Mouse (Mus musculus) CD4-positive naive resting alpha-beta T cell, adult 57 days (primary cell): ENCODE measurements around the gene Tnf. TPM values are rescaled to one million over a fixed set of nuclear protein-coding genes. Genes with fewer than 3 reads are reported as not detected.

Experiments used
- total RNA-seq: library from RNA; stranded (reverse); gene quantifications from one replicate; pipeline ENCODE4 v1.2.4, GENCODE M21; 2023

Gene Tnf
- total RNA-seq, result 18.7 TPM

DNA sequence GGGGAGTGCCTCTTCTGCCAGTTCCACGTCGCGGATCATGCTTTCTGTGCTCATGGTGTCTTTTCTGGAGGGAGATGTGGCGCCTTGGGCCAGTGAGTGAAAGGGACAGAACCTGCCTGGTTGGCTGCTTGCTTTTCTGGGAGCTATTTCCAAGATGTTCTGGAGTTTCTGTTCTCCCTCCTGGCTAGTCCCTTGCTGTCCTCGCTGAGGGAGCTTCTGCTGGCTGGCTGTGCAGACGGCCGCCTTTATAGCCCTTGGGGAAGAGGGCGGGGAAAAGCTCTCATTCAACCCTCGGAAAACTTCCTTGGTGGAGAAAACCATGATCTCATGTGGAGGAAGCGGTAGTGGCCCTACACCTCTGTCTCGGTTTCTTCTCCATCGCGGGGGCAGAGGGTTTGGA is at the start of gene Tnf:
Gene Tnf (minus strand): TSS at position 221 of the 400 bp plus-strand sequence.

GRCm38 (mm10) chr17:35241305-35242014 is 39.7 kb upstream of the Tnf start, which contains the start of gene Ddx39b:
Ddx39b (plus strand) TSS chr17:35241746.

GRCm38 (mm10) chr17:35235614-35236389 is 34.0 kb upstream of the Tnf start, which contains the start of gene Nfkbil1:
Nfkbil1 (minus strand) TSS chr17:35235792.

GRCm38 (mm10) chr17:35233114-35233980 is 31.5 kb upstream of the Tnf start, which contains the start of gene Atp6v1g2:
Atp6v1g2 (plus strand) TSS chr17:35233660.

GRCm38 (mm10) chr17:35220156-35220952 is 18.5 kb upstream of the Tnf start, which contains the start of gene Gm16181:
Gm16181 (plus strand) TSS chr17:35220834.

DNA sequence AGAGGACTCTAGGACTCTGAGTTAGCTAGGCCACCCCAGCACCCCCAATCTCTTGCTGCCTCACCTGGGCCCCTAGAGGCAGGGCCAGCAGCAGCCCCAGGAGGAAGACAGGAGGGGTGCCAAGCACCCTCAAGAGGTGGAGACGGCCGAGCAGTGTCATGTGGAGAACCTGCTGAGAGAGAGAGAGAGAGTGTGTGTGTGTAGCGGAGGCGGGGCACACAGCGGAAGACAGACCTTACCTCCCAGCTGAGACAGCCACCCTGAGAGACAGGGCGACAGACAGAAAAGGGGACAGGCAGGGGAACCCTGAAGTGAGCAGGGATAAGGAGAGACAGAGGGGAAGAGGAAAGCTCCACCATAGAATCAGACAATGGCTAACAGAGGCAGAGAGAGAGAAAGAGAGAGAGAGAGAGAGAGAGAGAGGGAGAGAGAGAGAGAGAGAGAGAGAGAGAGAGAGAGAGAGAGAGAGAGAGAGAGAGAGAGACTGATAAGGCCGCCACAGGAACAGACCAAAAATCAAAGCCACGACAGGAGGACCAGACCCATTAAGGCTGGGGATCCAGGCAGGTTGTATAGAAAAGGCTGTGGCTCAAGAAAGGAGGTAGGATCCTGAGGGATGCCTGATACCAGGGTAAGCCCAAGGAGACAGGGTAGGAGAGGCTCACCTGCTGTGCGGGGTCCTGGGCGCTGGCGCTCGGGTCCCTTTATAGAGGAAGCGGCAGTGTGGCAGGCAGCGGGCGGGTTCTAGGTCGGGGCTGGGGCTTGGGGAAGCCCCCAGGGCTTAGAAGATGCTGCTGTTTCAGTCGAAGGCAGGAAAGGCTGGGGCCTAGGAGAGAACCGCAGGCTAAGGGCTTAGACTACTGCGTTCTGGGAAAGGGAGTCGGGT is 2.9 kb upstream of the Tnf start, which contains the start of gene Lta:
Gene Lta (minus strand): TSS at position 858 of the 886 bp plus-strand sequence.

GRCm38 (mm10) chr17:35193881-35194843 is 7.6 kb downstream of the Tnf start, which contains the start of gene Ltb:
Ltb (plus strand) TSS chr17:35194439.

DNA sequence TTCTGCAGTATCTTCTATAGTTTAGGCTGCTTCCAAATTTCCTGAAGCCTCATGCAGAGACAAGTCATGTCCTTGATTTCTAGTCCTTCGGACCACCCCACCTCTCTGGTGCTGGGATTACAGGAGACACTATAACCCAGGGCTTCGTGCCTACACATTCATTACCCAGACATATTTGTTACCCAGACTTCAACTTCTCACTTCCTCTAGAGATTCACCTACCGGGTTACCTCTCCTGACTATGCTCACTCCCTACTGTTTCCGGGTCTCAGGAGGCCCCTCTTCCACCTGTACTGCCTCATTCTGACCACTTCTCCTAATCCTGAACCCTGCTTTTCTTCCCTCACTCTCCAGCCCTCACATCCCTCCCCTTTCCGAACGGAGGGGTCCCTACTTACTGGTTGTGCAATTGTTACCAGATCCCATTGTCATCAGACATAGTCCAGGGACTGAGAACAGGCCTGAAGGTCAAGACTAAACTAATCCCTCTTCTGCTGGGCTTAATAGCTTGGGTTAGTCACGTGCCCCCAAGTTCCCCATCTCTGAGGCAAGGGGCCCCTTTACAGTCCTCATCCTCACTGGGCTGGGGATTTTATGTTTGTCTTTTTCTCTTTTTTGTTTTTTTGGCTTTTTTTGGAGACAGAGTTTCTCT is 13.7 kb downstream of the Tnf start, which contains the start of gene Lst1:
Gene Lst1 (minus strand): TSS at position 481 of the 652 bp plus-strand sequence.

GRCm38 (mm10) chr17:35175968-35176367 is 25.8 kb downstream of the Tnf start, which contains the start of gene Aif1:
Aif1 (minus strand) TSS chr17:35176068.

DNA sequence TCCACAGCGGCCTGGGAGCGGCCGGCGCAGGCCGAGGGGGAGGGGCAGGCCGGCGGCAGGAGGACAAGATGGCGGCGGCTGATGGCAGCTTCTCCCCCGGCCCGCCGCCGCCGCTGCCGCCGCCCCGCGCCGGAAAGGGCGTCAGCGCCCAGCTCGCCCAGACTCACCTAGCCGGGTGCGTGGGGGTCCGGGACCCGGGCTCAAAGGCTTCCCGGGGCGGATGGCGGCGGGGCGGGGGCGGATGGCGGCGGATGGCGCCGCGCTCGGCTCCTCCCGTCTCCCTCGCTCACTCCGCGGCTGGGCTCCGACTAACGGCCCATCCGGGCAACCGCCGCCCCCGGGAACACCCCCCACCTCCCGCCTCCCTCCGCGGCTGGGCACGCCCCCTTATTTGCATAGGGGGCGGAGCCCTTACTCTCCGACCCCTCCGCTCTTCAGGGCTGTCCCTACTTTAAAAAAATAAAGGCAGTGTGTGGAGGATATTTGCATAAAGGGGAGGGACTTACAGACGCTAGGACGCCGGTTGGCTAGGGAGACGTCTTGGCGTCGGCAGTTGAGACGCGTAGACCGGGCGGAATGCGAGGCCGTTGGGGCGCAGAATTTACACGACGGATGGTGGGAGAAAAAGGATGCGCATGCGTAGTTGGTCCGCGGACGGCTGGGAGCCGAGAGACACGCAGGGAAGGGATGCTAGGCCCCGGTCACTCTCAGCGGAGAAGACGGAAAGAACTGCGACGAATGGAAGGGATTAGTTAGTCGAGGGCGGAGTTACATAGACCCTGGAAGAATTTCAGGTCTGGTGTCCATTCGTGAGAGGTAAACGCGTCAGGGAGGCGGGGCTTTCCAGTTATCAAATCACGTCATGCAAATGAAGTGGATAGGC is 37.0 kb downstream of the Tnf start, which contains the start of gene Prrc2a:
Gene Prrc2a (minus strand): TSS at position 330 of the 883 bp plus-strand sequence.

Other genes starting within 250 kb of the Tnf start
- gene Hspa1b, start 242.8 kb downstream of the Tnf start, total RNA-seq, result 146 TPM
- not detected for gene Gm20481, start 232.1 kb downstream of the Tnf start, total RNA-seq
- 70.6 TPM for gene Hspa1a, start 229.9 kb downstream of the Tnf start, total RNA-seq
- gene Hspa1l, start 229.3 kb downstream of the Tnf start, total RNA-seq, result not detected
- 39.0 TPM for gene Lsm2, start 220.1 kb downstream of the Tnf start, total RNA-seq
- 84.6 TPM for gene Vars, start 201.0 kb downstream of the Tnf start, total RNA-seq
- 0.21 TPM for gene Vwa7, start 185.4 kb downstream of the Tnf start, total RNA-seq
- gene Sapcd1, start 174.0 kb downstream of the Tnf start, total RNA-seq, result not detected
- gene Msh5, start 155.3 kb downstream of the Tnf start, total RNA-seq, result 3.9 TPM
- 157 TPM for gene Clic1, start 152.0 kb downstream of the Tnf start, total RNA-seq
- 2.5 TPM for gene Ddah2, start 143.0 kb downstream of the Tnf start, total RNA-seq
- gene Ly6g6c, start 136.6 kb downstream of the Tnf start, total RNA-seq, result not detected
- gene Mpig6b, start 135.8 kb downstream of the Tnf start, total RNA-seq, result 0.27 TPM
- not detected for gene Ly6g6e, start 125.1 kb downstream of the Tnf start, total RNA-seq
- not detected for gene Ly6g6d, start 123.9 kb downstream of the Tnf start, total RNA-seq
- gene Ly6g6f, start 116.4 kb downstream of the Tnf start, total RNA-seq, result not detected
- gene Abhd16a, start 112.7 kb downstream of the Tnf start, total RNA-seq, result 69.9 TPM
- not detected for gene Ly6g5c, start 93.7 kb downstream of the Tnf start, total RNA-seq
- gene Ly6g5b, start 86.6 kb downstream of the Tnf start, total RNA-seq, result 0.83 TPM
- gene Gpank1, start 80.6 kb downstream of the Tnf start, total RNA-seq, result 27.0 TPM
- 141 TPM for gene Csnk2b, start 80.0 kb downstream of the Tnf start, total RNA-seq
- 20.6 TPM for gene D17H6S53E, start 75.6 kb downstream of the Tnf start, total RNA-seq
- not detected for gene Apom, start 70.0 kb downstream of the Tnf start, total RNA-seq
- gene Bag6, start 66.8 kb downstream of the Tnf start, total RNA-seq, result 438 TPM
- gene Prrc2a, start 37.1 kb downstream of the Tnf start, total RNA-seq, result 294 TPM
- gene Aif1, start 25.9 kb downstream of the Tnf start, total RNA-seq, result 3.0 TPM
- gene Lst1, start 13.6 kb downstream of the Tnf start, total RNA-seq, result 14.3 TPM
- gene Ltb, start 7.6 kb downstream of the Tnf start, total RNA-seq, result 538 TPM
- 15.2 TPM for gene Lta, start 3.3 kb upstream of the Tnf start, total RNA-seq
- not detected for gene Gm16181, start 18.8 kb upstream of the Tnf start, total RNA-seq
- gene Atp6v1g2, start 31.7 kb upstream of the Tnf start, total RNA-seq, result 1.6 TPM
- 10.8 TPM for gene Nfkbil1, start 33.8 kb upstream of the Tnf start, total RNA-seq
- 474 TPM for gene Ddx39b, start 39.7 kb upstream of the Tnf start, total RNA-seq
- gene H2-D1, start 60.7 kb upstream of the Tnf start, total RNA-seq, result 2,421 TPM
- 14.8 TPM for gene H2-Q1, start 118.4 kb upstream of the Tnf start, total RNA-seq
- 16.7 TPM for gene H2-Q2, start 140.2 kb upstream of the Tnf start, total RNA-seq
- gene H2-Q4, start 177.6 kb upstream of the Tnf start, total RNA-seq, result 511 TPM
- 107 TPM for gene H2-Q6, start 222.8 kb upstream of the Tnf start, total RNA-seq
- gene H2-Q7, start 237.1 kb upstream of the Tnf start, total RNA-seq, result 390 TPM